Mouse (Mus musculus) midbrain, embryonic 14.5 days (tissue): ENCODE data around the gene Arl6ip1. TPM values are rescaled to one million over a fixed set of nuclear protein-coding genes. Genes with fewer than 3 reads are reported as not detected.

Experiments used
- ATAC-seq: fragments of 200-750 bp; cut with Nextera tagmentation; 2 replicates; pipeline ENCODE4 v1.8.0; 2017; ENCODE audit warnings: moderate number of reproducible peaks, moderate library complexity; ENCODE audit not compliant: low FRiP score, low TSS enrichment
- DNase-seq: peaks from one replicate; pipeline ENCODE4 v3.0.0-alpha.2; 2015
- H3K27ac ChIP-seq: fragments of 300-500 bp; sonication (generic); replicated peaks from 2 replicates; pipeline ENCODE4 v1.5.1; 2014; ENCODE audit warnings: mild to moderate bottlenecking, low read depth, low read length, moderate library complexity
- H3K27me3 ChIP-seq: fragments of 300-500 bp; sonication (generic); 2 replicates; pipeline ENCODE4 v1.6.1; 2014; ENCODE audit warnings: low read length, control low read depth, mixed read lengths; ENCODE audit not compliant: control insufficient read depth, insufficient read depth
- H3K36me3 ChIP-seq: fragments of 300-500 bp; sonication (generic); 2 replicates; pipeline ENCODE4 v1.6.1; 2014; ENCODE audit warnings: low read length, control low read depth; ENCODE audit not compliant: control insufficient read depth, insufficient read depth
- H3K4me1 ChIP-seq: fragments of 300-500 bp; sonication (generic); 2 replicates; pipeline ENCODE4 v1.6.1; 2014; ENCODE audit warnings: mild to moderate bottlenecking, antibody characterized with exemption, low read length, control low read depth; ENCODE audit not compliant: control insufficient read depth, insufficient read depth
- H3K4me2 ChIP-seq: fragments of 300-500 bp; sonication (generic); 2 replicates; pipeline ENCODE4 v1.6.1; 2014; ENCODE audit warnings: mild to moderate bottlenecking, low read length, moderate library complexity
- H3K4me3 ChIP-seq: fragments of 300-500 bp; sonication (generic); replicated peaks from 2 replicates; pipeline ENCODE4 v1.5.1; 2014; ENCODE audit warnings: low read depth, low read length
- H3K9ac ChIP-seq: fragments of 300-500 bp; sonication (generic); replicated peaks from 2 replicates; pipeline ENCODE4 v1.6.1; 2014; ENCODE audit warnings: mild to moderate bottlenecking, low read length, moderate library complexity
- H3K9me3 ChIP-seq: fragments of 300-500 bp; sonication (generic); 2 replicates; pipeline ENCODE4 v1.6.1; 2016; ENCODE audit warnings: low read length, control low read depth, mixed read lengths; ENCODE audit not compliant: control insufficient read depth
- WGBS: fragments of 180-500 bp; shearing (Covaris S2); extraction: QIAGEN DNeasy Blood & Tissue Kit; methylation state at CpG from one replicate; pipeline ENCODE4 v1.1.7; 2014; 5-methylcytosine and 5-hydroxymethylcytosine counted together
- polyA plus RNA-seq: library from polyadenylated mRNA; unstranded; fragments of >200 nt; fragmentation: Nextera tagmentation; extraction: Ambion mirVana; gene quantifications from 2 replicates; pipeline ENCODE4 v1.2.1, GENCODE M21; 2014

Gene Arl6ip1
- polyA plus RNA-seq, 1 experiment from 2014 or later: 417 TPM

GRCm38 (mm10) chr7:118119946-118120345 lies 9.5 kb downstream of the Arl6ip1 start:
- WGBS: 83% methylated on average over 5 of the region's 5 CpGs

GRCm38 (mm10) chr7:118119142-118119541 lies 10.3 kb downstream of the Arl6ip1 start:
- Histone ChIP-seq H3K27me3 (no peaks in the 10 kb centered on the region), H3K4me2 (no peak overlapping the region), H3K4me3 (no peak overlapping the region), H3K9ac (no peak overlapping the region), H3K9me3 (no peaks in the 10 kb centered on the region), H3K36me3 (peaks cover 55% of the 10 kb centered on the region), H3K27ac (no peak overlapping the region), H3K4me1 (peaks cover 9% of the 10 kb centered on the region)
- WGBS: 37% methylated on average over 2 of the region's 2 CpGs
- ATAC-seq (no peak), DNase-seq (no peak)

More at GRCm38 (mm10) chr7:118119946-118120345, 9.5 kb downstream of the Arl6ip1 start:
- Histone ChIP-seq H3K4me3 (no peak overlapping the region), H3K4me2 (no peak overlapping the region), H3K27me3 (no peaks in the 10 kb centered on the region), H3K9me3 (no peaks in the 10 kb centered on the region), H3K4me1 (peaks cover 1% of the 10 kb centered on the region; the same call in 1 of the 2 replicates), H3K27ac (no peak overlapping the region), H3K36me3 (peaks cover 53% of the 10 kb centered on the region), H3K9ac (no peak overlapping the region)
- ATAC-seq (no peak), DNase-seq (no peak)

DNA sequence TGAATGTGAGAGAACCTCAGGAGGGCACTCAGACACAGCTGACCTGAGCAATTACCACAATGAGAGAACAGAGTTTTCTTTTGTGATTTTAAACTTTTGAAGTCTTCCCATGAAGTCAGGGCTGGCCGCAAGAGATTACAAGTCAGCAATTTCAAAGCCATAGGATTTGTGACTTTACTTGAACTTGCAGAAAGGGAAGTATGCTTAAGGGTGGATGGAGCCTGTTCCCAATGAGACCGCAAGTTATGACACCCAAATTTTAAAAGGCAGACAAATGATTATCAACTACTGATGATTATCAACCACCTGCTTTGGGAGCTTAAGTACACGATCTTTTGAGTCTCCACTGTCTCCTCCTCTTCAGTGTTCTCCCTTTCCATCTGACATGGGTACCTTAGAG lies 11.0 kb downstream of the Arl6ip1 start:
- Histone ChIP-seq H3K27ac (no peak overlapping the region), H3K9me3 (no peaks in the 10 kb centered on the region), H3K4me2 (no peak overlapping the region), H3K4me3 (no peak overlapping the region), H3K4me1 (peaks cover 16% of the 10 kb centered on the region), H3K9ac (no peak overlapping the region), H3K27me3 (no peaks in the 10 kb centered on the region), H3K36me3 (peaks cover 59% of the 10 kb centered on the region)
- 84% methylated on average over 3 of the region's 3 CpGs for WGBS
- ATAC-seq (no peak), DNase-seq (no peak)

GRCm38 (mm10) chr7:118117539-118118210 lies 11.8 kb downstream of the Arl6ip1 start:
- Histone ChIP-seq H3K9ac (0 out of 2 replicates have a peak overlapping the region, but pooled peaks have one; percentile 20), H3K27ac (0 out of 2 replicates have a peak overlapping the region, but pooled peaks have one; percentile 17)
- 50% methylated on average over 4 of the region's 4 CpGs for WGBS

DNA sequence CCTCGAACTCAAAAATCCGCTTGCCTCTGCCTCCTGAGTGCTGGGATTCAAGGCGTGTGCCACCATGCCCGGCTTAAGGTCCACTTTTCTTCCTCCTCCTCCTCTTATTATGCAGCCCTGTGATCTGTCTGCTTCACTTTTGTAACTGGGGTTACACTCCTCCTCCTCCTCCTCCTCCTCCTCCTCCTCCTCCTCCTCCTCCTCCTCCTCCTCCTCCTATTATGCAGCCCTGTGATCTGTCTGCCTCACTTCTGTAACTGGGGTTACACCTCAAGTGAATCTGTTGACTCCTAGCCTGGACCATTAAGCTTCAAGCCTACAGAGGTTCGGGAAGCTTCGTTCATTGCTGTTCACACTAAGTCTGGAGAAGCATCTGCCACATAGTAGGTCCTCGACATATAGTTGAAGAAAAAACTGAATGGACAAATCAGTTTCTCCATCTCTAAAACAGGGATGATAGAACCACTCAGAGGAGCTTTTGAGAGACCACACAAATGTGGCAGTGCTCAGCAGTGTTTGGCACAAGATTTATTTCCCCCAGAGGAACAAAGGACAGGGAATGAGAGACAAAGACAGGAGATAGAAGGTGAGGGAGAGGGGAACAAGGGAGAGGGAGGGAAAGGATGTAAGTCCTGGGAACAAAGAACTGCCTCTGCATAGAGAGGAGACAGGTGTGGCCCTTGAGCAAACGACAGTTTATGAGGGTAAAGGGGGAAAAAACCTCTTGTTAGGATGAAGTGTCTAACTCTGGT lies 12.5 kb downstream of the Arl6ip1 start:
- 13% methylated on average over 8 of the region's 8 CpGs for WGBS
- peaks cover 28% of the 10 kb centered on the region for H3K4me1 ChIP-seq
- H3K4me2 ChIP-seq: peak overlapping the region; percentile 98
- no peaks in the 10 kb centered on the region for H3K9me3 ChIP-seq
- DNase-seq: no peak
- no peaks in the 10 kb centered on the region for H3K27me3 ChIP-seq
- H3K4me3 ChIP-seq: 0 out of 2 replicates have a peak overlapping the region, but pooled peaks have one; percentile 97
- 0 out of 2 replicates have a peak overlapping the region, but pooled peaks have one; percentile 20 for H3K9ac ChIP-seq
- 0 out of 2 replicates have a peak overlapping the region, but pooled peaks have one; percentile 17 for H3K27ac ChIP-seq
- peaks cover 66% of the 10 kb centered on the region for H3K36me3 ChIP-seq
- ATAC-seq: 0 out of 2 replicates have a peak, but pooled peaks have one; percentile 7

More at GRCm38 (mm10) chr7:118117539-118118210, 11.8 kb downstream of the Arl6ip1 start:
- ATAC-seq (no peak), DNase-seq (no peak)
- Histone ChIP-seq H3K27me3 (no peaks in the 10 kb centered on the region), H3K36me3 (peaks cover 65% of the 10 kb centered on the region), H3K4me1 (peaks cover 22% of the 10 kb centered on the region), H3K4me2 (no peak overlapping the region), H3K4me3 (no peak overlapping the region), H3K9me3 (no peaks in the 10 kb centered on the region)

DNA sequence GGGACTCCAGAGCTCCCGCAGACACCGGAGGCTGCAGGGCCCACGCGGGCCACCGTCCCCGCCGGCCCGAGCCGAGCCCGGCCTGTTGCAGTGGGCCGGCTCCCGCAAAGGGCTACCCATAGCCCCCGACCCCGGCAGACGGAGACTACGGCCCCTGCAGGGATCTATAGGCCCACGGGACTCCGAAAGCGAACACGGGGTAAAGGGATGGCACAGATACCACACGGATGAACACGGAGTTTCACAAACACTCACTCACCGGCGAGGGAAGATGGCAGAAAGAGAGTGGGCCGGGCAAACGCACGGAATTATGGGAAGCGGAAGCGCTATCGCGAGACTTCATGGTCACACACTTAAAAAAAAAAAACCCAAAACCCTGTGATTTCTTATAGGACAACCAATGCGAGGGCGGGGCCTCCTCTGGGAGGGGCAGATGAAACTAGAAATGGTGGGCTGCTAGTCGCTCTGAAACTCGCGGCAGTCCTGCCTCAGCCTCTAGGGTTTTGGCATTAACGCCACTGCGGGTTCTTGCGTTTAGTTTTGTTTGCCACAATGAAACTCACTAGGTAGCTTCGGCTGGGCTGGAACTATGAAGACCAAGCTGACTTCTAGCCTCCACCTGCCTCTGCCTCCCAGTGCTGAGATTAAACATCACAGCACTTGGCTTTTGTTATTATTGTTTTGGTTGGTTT lies 13.4 kb downstream of the Arl6ip1 start, which contains the start of gene Rps15a:
Gene Rps15a, minus strand, starts transcription at position 312 of the 692 bp plus-strand sequence.
- Histone ChIP-seq H3K4me3 (peak within 1 kb of the TSS; percentile 97), H3K4me2 (peak within 1 kb of the TSS; percentile 98), H3K27ac (peak within 1 kb of the TSS; percentile 91), H3K27me3 (no peaks in the 10 kb centered on the region), H3K36me3 (peaks cover 69% of the 10 kb centered on the region), H3K4me1 (peaks cover 38% of the 10 kb centered on the region), H3K9ac (peak within 1 kb of the TSS; percentile 97), H3K9me3 (no peaks in the 10 kb centered on the region)
- under 1% methylated on average over 40 of the region's 40 CpGs for WGBS
- DNase-seq (peak; percentile 98), ATAC-seq (peak; percentile 86)

GRCm38 (mm10) chr7:118115533-118115876 lies 14.0 kb downstream of the Arl6ip1 start:
- Histone ChIP-seq H3K4me1 (peaks cover 42% of the 10 kb centered on the region), H3K4me3 (peak overlapping the region; percentile 97), H3K9me3 (no peaks in the 10 kb centered on the region), H3K9ac (peak overlapping the region; percentile 97), H3K4me2 (peak overlapping the region; percentile 98), H3K27ac (peak overlapping the region; percentile 91), H3K27me3 (no peaks in the 10 kb centered on the region), H3K36me3 (peaks cover 69% of the 10 kb centered on the region)
- DNase-seq (no peak), ATAC-seq (peak; percentile 60)
- WGBS: under 1% methylated on average over 20 of the region's 20 CpGs

DNA sequence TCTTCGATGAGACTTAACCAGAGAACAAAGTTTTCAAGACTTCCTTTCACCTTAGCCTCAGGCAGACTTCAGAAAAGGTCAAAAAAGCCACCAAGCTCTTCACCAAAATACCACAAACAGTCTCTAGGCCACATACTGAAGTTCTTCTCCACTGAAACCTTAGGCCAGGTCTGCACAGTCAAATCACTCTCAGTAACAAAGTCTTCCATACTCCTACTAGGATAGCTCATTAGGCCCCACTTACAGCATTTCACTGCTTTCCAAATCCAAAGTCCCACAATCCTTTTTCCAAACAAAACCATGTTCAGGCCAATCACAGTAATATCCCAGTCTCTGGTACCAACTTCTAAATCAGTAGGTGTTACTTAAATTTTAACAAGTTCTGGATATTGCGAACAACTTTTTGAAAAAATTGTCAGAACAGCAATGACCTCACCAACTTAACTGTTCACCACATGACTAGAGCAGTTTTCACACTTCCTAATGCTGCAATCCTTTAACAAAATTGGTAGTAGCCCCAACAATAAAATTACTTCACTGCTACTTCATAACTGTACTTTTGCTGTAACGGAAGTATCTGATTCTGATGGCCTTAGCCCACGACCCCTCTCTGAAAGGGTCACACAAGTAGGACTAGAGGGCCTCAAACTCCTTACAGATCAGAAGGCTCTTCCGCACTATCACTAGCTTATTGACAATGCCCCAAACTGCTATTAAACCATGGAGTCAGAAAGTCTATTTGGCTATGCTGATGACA lies 15.7 kb downstream of the Arl6ip1 start:
- peaks cover 70% of the 10 kb centered on the region for H3K36me3 ChIP-seq

More for the DNA sequence above, 15.7 kb downstream of the Arl6ip1 start:
- H3K4me1 ChIP-seq: peaks cover 42% of the 10 kb centered on the region
- no peaks in the 10 kb centered on the region for H3K27me3 ChIP-seq
- H3K4me3 ChIP-seq: peak overlapping the region; percentile 97
- no peak overlapping the region for H3K9ac ChIP-seq
- H3K9me3 ChIP-seq: no peaks in the 10 kb centered on the region
- ATAC-seq (no peak), DNase-seq (no peak)
- H3K4me2 ChIP-seq: peak overlapping the region; percentile 98
- 82% methylated on average over 5 of the region's 5 CpGs for WGBS
- no peak overlapping the region for H3K27ac ChIP-seq
